Mouse (Mus musculus): ENCODE data around the gene Asprv1.

The Asprv1 gene

GRCm38 (mm10) chr6:86627946-86628345, at the start of gene Asprv1:
Gene Asprv1 (plus strand): TSS chr6:86628164.
- DNase-seq (ENCODE audit: low spot score in 2 of 2): no peak

GRCm38 (mm10) chr6:86578396-86578795, 49.6 kb upstream of the Asprv1 start:
- no peak for DNase-seq (ENCODE audit: low spot score in 2 of 2)

- DNase-seq (ENCODE audit: low spot score in 2 of 2): no peak
Measured at GRCm38 (mm10) chr6:86579066-86579784, 48.7 kb upstream of the Asprv1 start.

- no peak for DNase-seq (ENCODE audit: low spot score in 2 of 2)
Measured at GRCm38 (mm10) chr6:86579926-86580325, 48.0 kb upstream of the Asprv1 start.

- no peak for DNase-seq (ENCODE audit: low spot score in 2 of 2)
Measured at GRCm38 (mm10) chr6:86583141-86583540, 44.8 kb upstream of the Asprv1 start.

- no peak for DNase-seq (ENCODE audit: low spot score in 2 of 2)
Measured at GRCm38 (mm10) chr6:86583601-86584215, 44.3 kb upstream of the Asprv1 start.

GRCm38 (mm10) chr6:86584296-86585015, 43.5 kb upstream of the Asprv1 start:
- DNase-seq (ENCODE audit: low spot score in 2 of 2): peak; percentile 76 to 86

- DNase-seq (ENCODE audit: low spot score in 2 of 2): peak; percentile 86
Measured at GRCm38 (mm10) chr6:86585070-86585600, 42.8 kb upstream of the Asprv1 start.

- no peak for DNase-seq (ENCODE audit: low spot score in 2 of 2)
Measured at GRCm38 (mm10) chr6:86586070-86586469, 41.9 kb upstream of the Asprv1 start.

- no peak for DNase-seq (ENCODE audit: low spot score in 2 of 2)
Measured at GRCm38 (mm10) chr6:86588429-86588828, 39.5 kb upstream of the Asprv1 start.

GRCm38 (mm10) chr6:86593146-86593897, 34.6 kb upstream of the Asprv1 start:
- no peak for DNase-seq (ENCODE audit: low spot score in 2 of 2)

- DNase-seq (ENCODE audit: low spot score in 2 of 2): no peak
Measured at GRCm38 (mm10) chr6:86594636-86595035, 33.3 kb upstream of the Asprv1 start.

- no peak for DNase-seq (ENCODE audit: low spot score in 2 of 2)
Measured at GRCm38 (mm10) chr6:86595865-86596440, 32.0 kb upstream of the Asprv1 start.

- no peak for DNase-seq (ENCODE audit: low spot score in 2 of 2)
Measured at GRCm38 (mm10) chr6:86598742-86599193, 29.2 kb upstream of the Asprv1 start.

- peak; percentile 89 to 93 for DNase-seq (ENCODE audit: low spot score in 2 of 2)
Measured at GRCm38 (mm10) chr6:86599197-86599596, 28.8 kb upstream of the Asprv1 start.

GRCm38 (mm10) chr6:86599951-86600414, 28.0 kb upstream of the Asprv1 start:
- DNase-seq (ENCODE audit: low spot score in 2 of 2): no peak

- DNase-seq (ENCODE audit: low spot score in 2 of 2): no peak
Measured at GRCm38 (mm10) chr6:86605260-86605659, 22.7 kb upstream of the Asprv1 start.

GRCm38 (mm10) chr6:86606289-86606688, 21.7 kb upstream of the Asprv1 start:
- DNase-seq (ENCODE audit: low spot score in 2 of 2): no peak

GRCm38 (mm10) chr6:86607471-86607870, 20.5 kb upstream of the Asprv1 start:
- DNase-seq (ENCODE audit: low spot score in 2 of 2): no peak

- no peak for DNase-seq (ENCODE audit: low spot score in 2 of 2)
Measured at GRCm38 (mm10) chr6:86609235-86609634, 18.7 kb upstream of the Asprv1 start.

GRCm38 (mm10) chr6:86610714-86611113, 17.2 kb upstream of the Asprv1 start:
- peak; percentile 18 to 34 for DNase-seq (ENCODE audit: low spot score in 2 of 2)
